Mouse (Mus musculus) hindbrain, postnatal 0 days (tissue): ENCODE measurements around the gene Gm10974. TPM values are rescaled to one million over a fixed set of nuclear protein-coding genes. Genes with fewer than 3 reads are reported as not detected.

Experiments
- ATAC-seq: fragments of 200-750 bp; cut with Nextera tagmentation; 2 replicates; pipeline ENCODE4 v1.8.0; 2017; ENCODE audit warnings: mild to moderate bottlenecking, moderate TSS enrichment, moderate library complexity
- DNase-seq: peaks from one replicate; pipeline ENCODE4 v3.0.0-alpha.2; 2015; ENCODE audit warnings: low spot score
- H3K27ac ChIP-seq: fragments of 300-500 bp; sonication (generic); 2 replicates; pipeline ENCODE4 v1.5.1; 2014; ENCODE audit warnings: mild to moderate bottlenecking
- H3K27me3 ChIP-seq: fragments of 300-500 bp; sonication (generic); 2 replicates; pipeline ENCODE4 v1.6.1; 2014; ENCODE audit warnings: low read length, mixed read lengths; ENCODE audit not compliant: insufficient read depth
- H3K36me3 ChIP-seq: fragments of 300-500 bp; sonication (generic); 2 replicates; pipeline ENCODE4 v1.6.1; 2014; ENCODE audit warnings: low read length, mixed read lengths; ENCODE audit not compliant: insufficient read depth
- H3K4me1 ChIP-seq: fragments of 300-500 bp; sonication (generic); 2 replicates; pipeline ENCODE4 v1.6.1; 2014; ENCODE audit warnings: antibody characterized with exemption, low read length, mixed read lengths; ENCODE audit not compliant: insufficient read depth
- H3K4me2 ChIP-seq: fragments of 300-500 bp; sonication (generic); 2 replicates; pipeline ENCODE4 v1.6.1; 2014; ENCODE audit warnings: low read depth, mild to moderate bottlenecking, low read length, moderate library complexity, mixed read lengths
- H3K4me3 ChIP-seq: fragments of 300-500 bp; sonication (generic); 2 replicates; pipeline ENCODE4 v1.5.1; 2014; ENCODE audit warnings: low read length
- H3K9ac ChIP-seq: fragments of 300-500 bp; sonication (generic); replicated peaks from 2 replicates; pipeline ENCODE4 v1.6.1; 2014; ENCODE audit warnings: mild to moderate bottlenecking, low read length, moderate library complexity, mixed read lengths
- H3K9me3 ChIP-seq: fragments of 300-500 bp; sonication (generic); 2 replicates; pipeline ENCODE4 v1.6.1; 2016; ENCODE audit warnings: low read length, mixed read lengths
- CTCF ChIP-seq: IDR thresholded peaks from 2 replicates; pipeline ENCODE4 v1.5.1; 2016; ENCODE audit warnings: antibody characterized with exemption, control low read depth, low read depth
- WGBS: fragments of 180-500 bp; shearing (Covaris S2); extraction: QIAGEN DNeasy Blood & Tissue Kit; methylation state at CpG from one replicate; pipeline ENCODE4 v1.1.7; 2014; 5-methylcytosine and 5-hydroxymethylcytosine counted together
- polyA plus RNA-seq: library from polyadenylated mRNA; unstranded; fragments of >200 nt; fragmentation: Nextera tagmentation; extraction: Ambion mirVana; gene quantifications from 2 replicates; pipeline ENCODE4 v1.2.1, GENCODE M21; 2015
- total RNA-seq: library from RNA; depleted of rRNA; stranded (reverse); fragments of >200 nt; gene quantifications from 2 replicates; pipeline ENCODE4 v1.2.3, GENCODE M21; 2014

The Gm10974 gene
- total and polyA plus RNA-seq, 2 experiments from 2014 or later, result not detected

GRCm38 (mm10) chr7:66369934-66370445 lies 4.3 kb downstream of the Gm10974 start:
- no peak overlapping the region for H3K9ac ChIP-seq
- H3K4me2 ChIP-seq, result no peak overlapping the region
- H3K9me3 ChIP-seq, result no peaks in the 10 kb centered on the region
- H3K36me3 ChIP-seq, result no peaks in the 10 kb centered on the region
- ATAC-seq (no peak), DNase-seq (no peak)
- no peak for TF ChIP-seq CTCF
- no peak overlapping the region for H3K27ac ChIP-seq
- H3K4me3 ChIP-seq, result no peak overlapping the region
- H3K27me3 ChIP-seq, result no peaks in the 10 kb centered on the region
- 79% methylated on average over 5 of the region's 5 CpGs for WGBS
- no peaks in the 10 kb centered on the region for H3K4me1 ChIP-seq

DNA sequence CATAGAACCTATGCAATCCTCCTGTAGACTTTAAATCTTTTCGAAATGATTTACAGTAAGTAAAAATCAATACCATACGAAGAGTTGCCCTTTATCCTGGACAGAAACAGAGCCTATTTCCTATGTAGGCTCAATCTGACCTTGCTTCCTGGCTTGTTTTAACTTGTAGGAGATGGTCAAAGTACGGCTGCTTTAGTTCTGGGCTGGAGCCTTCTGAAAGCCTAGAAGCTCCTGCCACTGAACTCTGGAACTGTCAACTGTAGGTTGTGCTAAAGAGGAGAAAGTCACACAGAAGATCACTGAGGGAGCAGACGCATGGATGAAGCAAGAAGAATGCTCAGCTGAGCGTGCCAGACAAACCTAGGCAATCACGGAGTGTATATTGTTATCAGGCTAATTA lies 5.3 kb downstream of the Gm10974 start:
- no peak overlapping the region for H3K4me3 ChIP-seq
- H3K27ac ChIP-seq, result no peak overlapping the region
- H3K9me3 ChIP-seq, result no peaks in the 10 kb centered on the region
- H3K9ac ChIP-seq, result no peak overlapping the region
- WGBS, result 85% methylated on average over 6 of the region's 6 CpGs
- no peak overlapping the region for H3K4me2 ChIP-seq
- ATAC-seq, result no peak
- H3K36me3 ChIP-seq, result no peaks in the 10 kb centered on the region
- TF ChIP-seq CTCF, result no peak
- no peaks in the 10 kb centered on the region for H3K27me3 ChIP-seq
- H3K4me1 ChIP-seq, result no peaks in the 10 kb centered on the region
- DNase-seq, result no peak

- H3K27ac ChIP-seq, result no peak overlapping the region
- no peaks in the 10 kb centered on the region for H3K36me3 ChIP-seq
- H3K9ac ChIP-seq, result no peak overlapping the region
- no peaks in the 10 kb centered on the region for H3K4me1 ChIP-seq
- no peak overlapping the region for H3K4me2 ChIP-seq
- TF ChIP-seq CTCF, result no peak
- no peaks in the 10 kb centered on the region for H3K27me3 ChIP-seq
- no peaks in the 10 kb centered on the region for H3K9me3 ChIP-seq
- DNase-seq, result no peak
- 94% methylated on average over 3 of the region's 3 CpGs for WGBS
- ATAC-seq, result no peak
- H3K4me3 ChIP-seq, result no peak overlapping the region
These were observed 7.7 kb downstream of the Gm10974 start for GRCm38 (mm10) chr7:66373391-66373790.

- WGBS, result 83% methylated on average over 4 of the region's 4 CpGs
- no peak overlapping the region for H3K4me3 ChIP-seq
- no peak for ATAC-seq
These were observed 10.0 kb downstream of the Gm10974 start for GRCm38 (mm10) chr7:66375736-66376135.

GRCm38 (mm10) chr7:66376560-66376959 lies 10.9 kb downstream of the Gm10974 start:
- ATAC-seq (no peak), DNase-seq (no peak)
- Histone ChIP-seq H3K4me1 (no peaks in the 10 kb centered on the region), H3K4me2 (no peak overlapping the region), H3K27me3 (no peaks in the 10 kb centered on the region), H3K4me3 (no peak overlapping the region), H3K9me3 (no peaks in the 10 kb centered on the region), H3K36me3 (no peaks in the 10 kb centered on the region), H3K9ac (no peak overlapping the region), H3K27ac (no peak overlapping the region)
- TF ChIP-seq CTCF, result no peak
- WGBS, result 87% methylated on average over 10 of the region's 10 CpGs

More at GRCm38 (mm10) chr7:66375736-66376135, 10.0 kb downstream of the Gm10974 start:
- DNase-seq, result no peak
- TF ChIP-seq CTCF, result no peak
- H3K27me3 ChIP-seq, result no peaks in the 10 kb centered on the region
- no peak overlapping the region for H3K9ac ChIP-seq
- no peaks in the 10 kb centered on the region for H3K9me3 ChIP-seq
- no peaks in the 10 kb centered on the region for H3K36me3 ChIP-seq
- H3K4me1 ChIP-seq, result no peaks in the 10 kb centered on the region
- H3K4me2 ChIP-seq, result no peak overlapping the region
- H3K27ac ChIP-seq, result no peak overlapping the region

DNA sequence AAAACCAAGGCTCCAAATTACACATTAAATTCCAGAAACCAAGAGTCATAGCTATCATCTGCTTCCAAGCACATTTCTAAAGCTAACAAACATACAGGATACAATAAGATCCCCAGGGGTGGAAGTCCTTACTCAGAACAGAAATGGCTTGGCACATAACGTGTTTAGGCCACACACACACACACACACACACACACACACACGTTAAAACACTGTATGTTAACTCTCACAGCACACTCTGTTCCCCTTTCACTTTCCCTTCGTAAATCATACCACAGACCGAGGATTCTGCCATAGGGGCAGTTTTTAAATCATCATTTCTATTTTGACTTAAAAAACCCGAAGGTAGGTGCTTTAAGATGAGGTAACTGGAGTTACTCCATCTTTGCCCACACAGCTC lies 18.5 kb downstream of the Gm10974 start:
- H3K4me3 ChIP-seq, result no peak overlapping the region
- WGBS, result 72% methylated on average over 5 of the region's 5 CpGs
- 0 out of 2 replicates have a peak, but pooled peaks cover 2% of the 10 kb centered on the region for H3K27me3 ChIP-seq
- no peak overlapping the region for H3K27ac ChIP-seq
- H3K4me1 ChIP-seq, result 0 out of 2 replicates have a peak, but pooled peaks cover 6% of the 10 kb centered on the region
- H3K36me3 ChIP-seq, result no peaks in the 10 kb centered on the region
- no peak for TF ChIP-seq CTCF
- no peaks in the 10 kb centered on the region for H3K9me3 ChIP-seq
- ATAC-seq (no peak), DNase-seq (no peak)
- H3K9ac ChIP-seq, result no peak overlapping the region
- H3K4me2 ChIP-seq, result no peak overlapping the region

- no peaks in the 10 kb centered on the region for H3K9me3 ChIP-seq
- no peaks in the 10 kb centered on the region for H3K36me3 ChIP-seq
- ATAC-seq, result no peak
- no peak overlapping the region for H3K27ac ChIP-seq
- H3K4me3 ChIP-seq, result no peak overlapping the region
- 0 out of 2 replicates have a peak, but pooled peaks cover 2% of the 10 kb centered on the region for H3K27me3 ChIP-seq
- 0 out of 2 replicates have a peak, but pooled peaks cover 6% of the 10 kb centered on the region for H3K4me1 ChIP-seq
- no peak overlapping the region for H3K4me2 ChIP-seq
- DNase-seq, result no peak
- no peak overlapping the region for H3K9ac ChIP-seq
- 90% methylated on average over 8 of the region's 8 CpGs for WGBS
- TF ChIP-seq CTCF, result no peak
These were observed 19.2 kb downstream of the Gm10974 start for GRCm38 (mm10) chr7:66384891-66385290.
